ENCODE assay signal across 8 mouse cellular contexts in genomic region chr14:79503371-79504075, GRCm38 (mm10). TPM values are rescaled to one million over a fixed set of nuclear protein-coding genes. Genes with fewer than 3 reads are reported as not detected.
DNase-seq lines count a peak whose midpoint lies in the region; ATAC-seq and TF ChIP-seq lines count a peak whose summit lies in the region.

No protein-coding gene starts in this region.

- no peak overlapping the region for H3K4me2 ChIP-seq in midbrain, embryonic 14.5 days (ENCODE audit: low read length)
- H3K4me2 ChIP-seq in midbrain, embryonic 16.5 days (ENCODE audit: low read length): no peak overlapping the region
- H3K4me2 ChIP-seq in intestine, postnatal 0 days (replicated peaks; ENCODE audit: low read depth): no peak overlapping the region

- no peaks in the 10 kb centered on the region for H3K9me3 ChIP-seq in midbrain, embryonic 14.5 days (ENCODE audit: control insufficient read depth, low read length)
- H3K9me3 ChIP-seq in midbrain, embryonic 16.5 days (replicated peaks; ENCODE audit: control insufficient read depth, low read length, poor library complexity, severe bottlenecking): no peaks in the 10 kb centered on the region
- no peaks in the 10 kb centered on the region for H3K9me3 ChIP-seq in intestine, postnatal 0 days (ENCODE audit: control insufficient read depth)
- H3K9me3 ChIP-seq in megakaryocyte, embryonic 14.5 days: peaks cover 7% of the 10 kb centered on the region

- H3K36me3 ChIP-seq in midbrain, embryonic 14.5 days (ENCODE audit: control insufficient read depth, insufficient read depth, low read length): no peaks in the 10 kb centered on the region
- H3K36me3 ChIP-seq in midbrain, embryonic 16.5 days (ENCODE audit: control insufficient read depth, insufficient read depth, low read length): no peaks in the 10 kb centered on the region
- H3K36me3 ChIP-seq in intestine, postnatal 0 days (ENCODE audit: control insufficient read depth, insufficient read depth): no peaks in the 10 kb centered on the region; the same call in 1 of the 2 replicates
- H3K36me3 ChIP-seq in megakaryocyte, embryonic 14.5 days (replicated peaks; ENCODE audit: low read length): peaks cover 34% of the 10 kb centered on the region

- WGBS in midbrain, embryonic 14.5 days: 70% methylated on average over 5 of the region's 5 CpGs
- WGBS in midbrain, embryonic 16.5 days: 64% methylated on average over 5 of the region's 5 CpGs
- WGBS in intestine, postnatal 0 days: 38% methylated on average over 5 of the region's 5 CpGs

- peak; percentile 53 for DNase-seq in midbrain, embryonic 14.5 days
- no peak for DNase-seq in left cerebral cortex, postnatal 14 days (ENCODE audit: low spot score in 2 of 2)
- no peak for DNase-seq in c-Kit-positive CD71-positive TER-119-positive erythroid progenitor cells, embryonic 14.5 days (ENCODE audit: low spot score)
- DNase-seq in layer of hippocampus, adult 9-10 months (ENCODE audit: low spot score): no peak

- no peak overlapping the region for H3K9ac ChIP-seq in midbrain, embryonic 14.5 days (replicated peaks; ENCODE audit: low read length)
- H3K9ac ChIP-seq in midbrain, embryonic 16.5 days (ENCODE audit: low read depth, low read length): no peak overlapping the region
- H3K9ac ChIP-seq in intestine, postnatal 0 days (ENCODE audit: low read depth, low read length): no peak overlapping the region

- intact Hi-C loops in left cerebral cortex, postnatal 14 days (cut with DNase I): no loop called here

- no peak for ATAC-seq in midbrain, embryonic 14.5 days (ENCODE audit: low FRiP score, low TSS enrichment)
- ATAC-seq in midbrain, embryonic 16.5 days: no peak
- 0 out of 2 replicates have a peak, but pooled peaks have one; percentile 20 for ATAC-seq in common myeloid progenitor, adult 5-6 weeks (replicated peaks; ENCODE audit: low read depth, poor library complexity, severe bottlenecking)
- ATAC-seq in intestine, postnatal 0 days: peak; percentile 63

- H3K27ac ChIP-seq in midbrain, embryonic 14.5 days (replicated peaks; ENCODE audit: low read depth, low read length): no peak overlapping the region
- no peak overlapping the region for H3K27ac ChIP-seq in midbrain, embryonic 16.5 days (ENCODE audit: low read length)
- H3K27ac ChIP-seq in intestine, postnatal 0 days (ENCODE audit: low read depth, low read length): peak overlapping the region; percentile 82

- no peaks in the 10 kb centered on the region for H3K4me1 ChIP-seq in midbrain, embryonic 14.5 days (ENCODE audit: control insufficient read depth, insufficient read depth, low read length)
- no peaks in the 10 kb centered on the region for H3K4me1 ChIP-seq in midbrain, embryonic 16.5 days (ENCODE audit: control insufficient read depth, insufficient read depth, low read length)
- H3K4me1 ChIP-seq in intestine, postnatal 0 days (replicated peaks; ENCODE audit: control insufficient read depth, insufficient read depth, low read length): peaks cover 3% of the 10 kb centered on the region; the same call in 1 of the 2 replicates
- H3K4me1 ChIP-seq in megakaryocyte, embryonic 14.5 days: peaks cover 67% of the 10 kb centered on the region

- no peaks in the 10 kb centered on the region for H3K27me3 ChIP-seq in midbrain, embryonic 14.5 days (ENCODE audit: control insufficient read depth, insufficient read depth, low read length)
- no peaks in the 10 kb centered on the region for H3K27me3 ChIP-seq in midbrain, embryonic 16.5 days (ENCODE audit: control insufficient read depth, insufficient read depth, low read depth, low read length)
- no peaks in the 10 kb centered on the region for H3K27me3 ChIP-seq in intestine, postnatal 0 days (replicated peaks; ENCODE audit: control insufficient read depth, insufficient read depth, low read length)
- H3K27me3 ChIP-seq in megakaryocyte, embryonic 14.5 days (replicated peaks): no peaks in the 10 kb centered on the region

- H3K4me3 ChIP-seq in midbrain, embryonic 14.5 days (replicated peaks; ENCODE audit: low read depth, low read length): no peak overlapping the region
- H3K4me3 ChIP-seq in midbrain, embryonic 16.5 days (ENCODE audit: low read depth, low read length): no peak overlapping the region
- no peak overlapping the region for H3K4me3 ChIP-seq in intestine, postnatal 0 days (ENCODE audit: low read depth, low read length)
- H3K4me3 ChIP-seq in megakaryocyte, embryonic 14.5 days (replicated peaks): peak overlapping the region; percentile 73

- TF ChIP-seq CTCF in intestine, postnatal 0 days (IDR thresholded peaks at IDR 0.05; ENCODE audit: low read depth): peak; percentile 42

RNA-seq across cellular contexts. Expression of gene Wbp4, which starts 22.2 kb away (rescaled TPM):
- 44.8 and 52.6 TPM in 2 replicates for polyA plus RNA-seq in midbrain, embryonic 14.5 days (2014; fragmentation: Nextera tagmentation; extraction: Ambion mirVana)
- polyA plus RNA-seq in midbrain, embryonic 16.5 days (2015; fragmentation: Nextera tagmentation; extraction: Ambion mirVana): 44.0 and 46.2 TPM in 2 replicates
- 81.4 and 84.9 TPM in 2 replicates for total RNA-seq in common myeloid progenitor, adult 5-6 weeks (2017)
- polyA plus RNA-seq in intestine, postnatal 0 days (2015; fragmentation: Nextera tagmentation; extraction: Ambion mirVana): 29.8 and 31.0 TPM in 2 replicates
- 3.9 and 4.4 TPM in 2 replicates for polyA plus RNA-seq in megakaryocyte, embryonic 14.5 days (2012; ENCODE audit: insufficient read depth, low replicate concordance)
- total RNA-seq in left cerebral cortex, postnatal 14 days (2021): 10 to 100 TPM; 40.9 to 44.9 TPM

RNA-seq across cellular contexts. Expression of gene Elf1, which starts 22.5 kb away (rescaled TPM):
- 2.7 and 3.7 TPM in 2 replicates for polyA plus RNA-seq in midbrain, embryonic 14.5 days (2014; fragmentation: Nextera tagmentation; extraction: Ambion mirVana)
- 2.0 and 2.9 TPM in 2 replicates for polyA plus RNA-seq in midbrain, embryonic 16.5 days (2015; fragmentation: Nextera tagmentation; extraction: Ambion mirVana)
- 270 and 285 TPM in 2 replicates for total RNA-seq in common myeloid progenitor, adult 5-6 weeks (2017)
- 19.2 and 20.0 TPM in 2 replicates for polyA plus RNA-seq in intestine, postnatal 0 days (2015; fragmentation: Nextera tagmentation; extraction: Ambion mirVana)
- polyA plus RNA-seq in megakaryocyte, embryonic 14.5 days (2012; ENCODE audit: insufficient read depth, low replicate concordance): 1.5 and 3.9 TPM in 2 replicates
- 1 to 10 TPM; 4.3 to 5.4 TPM for total RNA-seq in left cerebral cortex, postnatal 14 days (2021)

RNA-seq across cellular contexts. Expression of gene Kbtbd6, which starts 51.9 kb away (rescaled TPM):
- 1.2 and 2.3 TPM in 2 replicates for polyA plus RNA-seq in midbrain, embryonic 14.5 days (2014; fragmentation: Nextera tagmentation; extraction: Ambion mirVana)
- polyA plus RNA-seq in midbrain, embryonic 16.5 days (2015; fragmentation: Nextera tagmentation; extraction: Ambion mirVana): 1.5 TPM in 2 replicates
- 2.9 and 7.1 TPM in 2 replicates for total RNA-seq in common myeloid progenitor, adult 5-6 weeks (2017)
- polyA plus RNA-seq in intestine, postnatal 0 days (2015; fragmentation: Nextera tagmentation; extraction: Ambion mirVana): 0.92 and 0.98 TPM in 2 replicates
- 0.20 and 0.79 TPM in 2 replicates for polyA plus RNA-seq in megakaryocyte, embryonic 14.5 days (2012; ENCODE audit: insufficient read depth, low replicate concordance)
- total RNA-seq in left cerebral cortex, postnatal 14 days (2021): 1 to 10 TPM in 1 of 2 experiments, under 1 TPM in 1; 0.99 to 1.4 TPM

Comparison
In these comparisons a context has a peak if more than half of its experiments do, and no peak if none do; other contexts are left out.
1. ATAC-seq: peak in common myeloid progenitor, adult 5-6 weeks (single experiment) and intestine, postnatal 0 days (single experiment); none in midbrain, embryonic 14.5 days (single experiment) and midbrain, embryonic 16.5 days (single experiment).